Mouse (Mus musculus) adrenal gland, adult 18-20 months (tissue): ENCODE data around the gene Ncoa7. TPM values are rescaled to one million over a fixed set of nuclear protein-coding genes. Genes with fewer than 3 reads are reported as not detected.

Experiments
- DNase-seq, 2 experiments: peaks; one replicate each; pipeline ENCODE4 v3.0.0; 2021 to 2022; ENCODE audit warnings: low spot score in 2 of 2
- long read RNA-seq, 2 experiments: library from polyadenylated mRNA; stranded (forward); transcript quantifications; one replicate each; pipeline ENCODE4 v2.0.0; 2021
- total RNA-seq, 2 experiments: library from RNA; stranded (reverse); gene quantifications; 1 replicate in 1 of 2; 2 replicates in 1 of 2; pipeline ENCODE4 v1.2.3; 2021

The Ncoa7 gene
- 10 to 100 TPM; 29.2 to 30.2 TPM for total RNA-seq
- long read RNA-seq, experiment 1, full-length matches to known transcripts: 6 of 8 reads
- long read RNA-seq, experiment 1, partial matches to known transcripts: 1 of 8 reads
- long read RNA-seq, experiment 1, other reads (novel, unspliced or antisense): 1 of 8 reads
- long read RNA-seq, experiment 2, full-length matches to known transcripts: 7 of 15 reads
- long read RNA-seq, experiment 2, partial matches to known transcripts: 7 of 15 reads
- long read RNA-seq, experiment 2, other reads (novel, unspliced or antisense): 1 of 15 reads

GRCm38 (mm10) chr10:30802681-30803586, at the start of gene Ncoa7:
Gene Ncoa7 (minus strand): TSS chr10:30803326.
- DNase-seq: peak; percentile 74 to 78

GRCm38 (mm10) chr10:30845101-30845825, 42.1 kb upstream of the Ncoa7 start:
- DNase-seq: no peak

GRCm38 (mm10) chr10:30844191-30845010, 41.3 kb upstream of the Ncoa7 start:
- no peak for DNase-seq

GRCm38 (mm10) chr10:30843438-30844190, 40.5 kb upstream of the Ncoa7 start:
- peak in 1 of 2 experiments; percentile 12 for DNase-seq

GRCm38 (mm10) chr10:30842643-30843437, 39.7 kb upstream of the Ncoa7 start, which contains the start of gene Hey2:
Gene Hey2 (minus strand): TSS chr10:30842801.
- peak; percentile 98 to 99 for DNase-seq

- no peak for DNase-seq
Measured at GRCm38 (mm10) chr10:30842228-30842627, 39.1 kb upstream of the Ncoa7 start.

- no peak for DNase-seq
Measured at GRCm38 (mm10) chr10:30840824-30841223, 37.7 kb upstream of the Ncoa7 start.

- no peak for DNase-seq
Measured at GRCm38 (mm10) chr10:30838188-30838587, 35.1 kb upstream of the Ncoa7 start.

GRCm38 (mm10) chr10:30825049-30825448, 21.9 kb upstream of the Ncoa7 start:
- DNase-seq: no peak

GRCm38 (mm10) chr10:30810967-30811293, 7.8 kb upstream of the Ncoa7 start:
- DNase-seq: peak; percentile 71 to 85

GRCm38 (mm10) chr10:30810247-30810966, 7.3 kb upstream of the Ncoa7 start:
- peak in 1 of 2 experiments; percentile 26 for DNase-seq

GRCm38 (mm10) chr10:30803587-30804253, 594 bp upstream of the Ncoa7 start:
- no peak for DNase-seq

- DNase-seq: no peak
Measured at GRCm38 (mm10) chr10:30802033-30802432, 1.1 kb downstream of the Ncoa7 start.

- DNase-seq: no peak
Measured at GRCm38 (mm10) chr10:30799713-30800450, 3.2 kb downstream of the Ncoa7 start.

GRCm38 (mm10) chr10:30796469-30797261, 6.5 kb downstream of the Ncoa7 start:
- no peak for DNase-seq

GRCm38 (mm10) chr10:30791016-30791415, 12.1 kb downstream of the Ncoa7 start:
- DNase-seq: no peak
